ENCODE assay signal across 1 mouse cellular context in the genomic region with DNA sequence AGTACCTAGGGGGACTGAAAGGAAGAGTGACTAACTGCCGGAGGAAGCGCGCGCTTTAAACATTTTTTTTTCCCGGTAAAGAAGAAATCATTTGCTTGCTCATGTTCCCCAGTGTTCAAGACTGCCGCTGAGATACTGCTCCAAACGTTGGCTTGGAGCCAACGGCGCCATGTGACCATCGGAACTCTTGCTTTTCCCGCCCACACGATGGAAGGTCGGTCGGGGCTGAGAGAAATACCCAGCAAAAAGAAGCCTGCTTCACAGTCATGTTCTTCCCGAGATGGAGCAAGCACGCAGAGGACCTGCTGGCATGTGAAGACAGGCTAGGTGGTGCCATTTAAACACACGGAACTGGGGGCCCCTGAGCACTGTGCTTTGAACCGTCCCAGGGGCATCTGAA.
TF ChIP-seq lines count a peak whose summit lies in the region.

No protein-coding gene starts in this region.

TF ChIP-seq in MEL, 35 proteins besides CTCF, POLR2A, EP300 and RAD21 (continued from another document):
- peak; percentile 93 for TF ChIP-seq USF1 (IDR thresholded peaks at IDR 0.05; ENCODE audit: low read depth, low read length)
- TF ChIP-seq NELFE (IDR thresholded peaks at IDR 0.05; ENCODE audit: low read depth, low read length), result no peak
- TF ChIP-seq MYC (IDR thresholded peaks at IDR 0.05; ENCODE audit: low read depth, low read length), result peak; percentile 63
- no peak for TF ChIP-seq TAL1 (IDR thresholded peaks at IDR 0.05; ENCODE audit: low read length)
TF ChIP-seq in MEL: peak in this region for 9.
